In genomic region chrX:73053860-73054563, GRCm38 (mm10) we compare ENCODE assay signal across 1 mouse cellular context.
TF ChIP-seq lines count a peak whose summit lies in the region.

No protein-coding gene starts in this region.

TF ChIP-seq in CH12.LX, 34 proteins besides CTCF, POLR2A, EP300 and RAD21 (continued from another document):
- TF ChIP-seq ETS1 (conservative IDR thresholded peaks at IDR 0.05; ENCODE audit: low read depth, low read length) (no peak), TBP (conservative IDR thresholded peaks at IDR 0.05; ENCODE audit: low read depth, low read length) (no peak), PAX5 (IDR thresholded peaks at IDR 0.05; ENCODE audit: low read length) (no peak), CHD1 (IDR thresholded peaks at IDR 0.05; ENCODE audit: low read depth, low read length) (no peak), SMC3 (IDR thresholded peaks at IDR 0.05; ENCODE audit: low read depth, low read length) (peak; percentile 78), MXI1 (IDR thresholded peaks at IDR 0.05; ENCODE audit: low read depth, low read length) (no peak), MAFK (IDR thresholded peaks at IDR 0.05; ENCODE audit: insufficient replicate concordance, low read length) (no peak), MAZ (IDR thresholded peaks at IDR 0.05; ENCODE audit: low read depth, low read length) (no peak), RCOR1 (conservative IDR thresholded peaks at IDR 0.05; ENCODE audit: low read depth, low read length) (no peak), KAT2A (IDR thresholded peaks at IDR 0.05; ENCODE audit: insufficient replicate concordance, low read length) (no peak), SIN3A (IDR thresholded peaks at IDR 0.05; ENCODE audit: low read length) (no peak), ZNF384 (IDR thresholded peaks at IDR 0.05; ENCODE audit: low read depth, low read length) (no peak), NELFE (IDR thresholded peaks at IDR 0.05; ENCODE audit: low read depth, low read length) (no peak), USF1 (IDR thresholded peaks at IDR 0.05; ENCODE audit: low read depth, low read length) (no peak), NRF1 (IDR thresholded peaks at IDR 0.05; ENCODE audit: low read depth, low read length) (peak; percentile 85), GABPA (IDR thresholded peaks at IDR 0.05; ENCODE audit: insufficient replicate concordance, low read depth, low read length) (no peak), MYC (IDR thresholded peaks at IDR 0.05; ENCODE audit: low read depth, low read length) (no peak), ZMIZ1 (IDR thresholded peaks at IDR 0.05; ENCODE audit: low read depth, low read length) (no peak), USF2 (conservative IDR thresholded peaks at IDR 0.05; ENCODE audit: low read depth, low read length) (no peak), E2F4 (IDR thresholded peaks at IDR 0.05; ENCODE audit: insufficient replicate concordance, low read depth, low read length) (no peak), JUND (conservative IDR thresholded peaks at IDR 0.05; ENCODE audit: low read depth, low read length) (no peak), ZKSCAN1 (IDR thresholded peaks at IDR 0.05; ENCODE audit: borderline replicate concordance, low read depth, low read length) (no peak), IRF4 (IDR thresholded peaks at IDR 0.05; ENCODE audit: low read depth, low read length) (peak; percentile 71)
